Mouse (Mus musculus) G1E (cell line): ENCODE measurements around the gene Pkp3. TPM values are rescaled to one million over a fixed set of nuclear protein-coding genes. Genes with fewer than 3 reads are reported as not detected.

ENCODE experiments used
- ATAC-seq: 2 replicates; pipeline ENCODE4 v1.8.0; 2016; ENCODE audit warnings: mild to moderate bottlenecking; ENCODE audit not compliant: insufficient number of reproducible peaks, poor library complexity, low FRiP score, severe bottlenecking; ENCODE audit errors: extremely low read depth
- DNase-seq: peaks from one replicate; pipeline ENCODE4 v3.0.0; 2012; ENCODE audit warnings: low spot score
- H3K27me3 ChIP-seq: 2 replicates; pipeline ENCODE4 v1.6.1; 2012; ENCODE audit warnings: mild to moderate bottlenecking, low read length, inconsistent platforms; ENCODE audit not compliant: insufficient read depth
- H3K36me3 ChIP-seq: replicated peaks from 2 replicates; pipeline ENCODE3; 2012; ENCODE audit warnings: mild to moderate bottlenecking, inconsistent platforms
- H3K4me1 ChIP-seq: 2 replicates; pipeline ENCODE4 v1.6.1; 2012; ENCODE audit warnings: low read depth, low read length, inconsistent platforms, mixed read lengths; ENCODE audit not compliant: insufficient read depth
- H3K4me3 ChIP-seq: 2 replicates; pipeline ENCODE4 v1.5.1; 2012; ENCODE audit warnings: low read depth, mild to moderate bottlenecking, inconsistent platforms, low read length, moderate library complexity, mixed read lengths
- H3K9me3 ChIP-seq: replicated peaks from 2 replicates; pipeline ENCODE4 v1.6.1; 2012; ENCODE audit warnings: inconsistent platforms
- CTCF ChIP-seq: IDR thresholded peaks from 2 replicates; pipeline ENCODE4 v1.5.1; 2012; ENCODE audit warnings: low read depth, low read length, inconsistent platforms, mixed read lengths
- GATA1 ChIP-seq: IDR thresholded peaks from 2 replicates; pipeline ENCODE4 v1.6.1; 2012; ENCODE audit warnings: borderline replicate concordance, low read length, inconsistent platforms, mixed read lengths
- GATA2 ChIP-seq: IDR thresholded peaks from 2 replicates; pipeline ENCODE4 v1.6.1; 2012; ENCODE audit warnings: low read depth, low read length, inconsistent platforms, borderline replicate concordance
- POLR2AphosphoS5 ChIP-seq: IDR thresholded peaks from 2 replicates; pipeline ENCODE4 v1.6.1; 2012; ENCODE audit warnings: low read depth, low read length, inconsistent platforms; ENCODE audit not compliant: insufficient replicate concordance
- TAL1 ChIP-seq: conservative IDR thresholded peaks from 2 replicates; pipeline ENCODE4 v1.6.1; 2012; ENCODE audit warnings: low read depth, low read length, inconsistent platforms, mixed read lengths
- polyA plus RNA-seq: library from polyadenylated mRNA; stranded (reverse); fragments of >175 nt; gene quantifications from 2 replicates; pipeline ENCODE4 v1.2.3, GENCODE M21; 2012
- total RNA-seq, 2 experiments: library from RNA; stranded (forward) in 1 of 2; stranded (reverse) in 1 of 2; fragments of 200-1000 nt in 1 of 2; fragments of >200 nt in 1 of 2; fragmentation: Nextera tagmentation in 1 of 2; gene quantifications; 2 replicates each; pipeline ENCODE4 v1.2.3; 2014 to 2017

Pkp3 gene
- total and polyA plus RNA-seq, 3 experiments: not detected

DNA sequence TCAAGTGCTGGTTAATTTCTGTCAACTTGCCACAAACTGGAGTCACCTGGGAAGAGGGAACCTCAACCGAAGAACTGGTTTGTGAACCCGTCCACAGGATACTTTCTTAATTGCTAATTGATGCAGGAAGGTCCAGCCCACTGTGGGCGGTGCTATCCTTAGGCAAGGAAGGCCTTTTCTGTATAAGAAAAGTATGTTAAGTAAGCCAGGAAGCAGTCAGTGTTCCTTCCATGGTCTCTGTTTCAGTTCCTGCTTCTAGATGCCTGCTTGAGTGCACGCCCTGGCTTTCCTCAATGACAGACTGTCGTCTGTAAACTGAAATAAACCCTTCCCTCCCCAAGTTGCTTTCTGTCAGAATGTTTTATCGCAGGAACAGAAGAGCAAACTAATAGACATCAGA is 21.0 kb upstream of the Pkp3 start:
- TF ChIP-seq CTCF: no peak
- no peak for TF ChIP-seq GATA2
- no peak for TF ChIP-seq GATA1
- TF ChIP-seq TAL1: no peak
- TF ChIP-seq POLR2AphosphoS5: no peak
- H3K27me3 ChIP-seq: peaks cover 34% of the 10 kb centered on the region
- ATAC-seq: no peak
- DNase-seq: no peak
- no peaks in the 10 kb centered on the region for H3K4me1 ChIP-seq
- H3K9me3 ChIP-seq: no peaks in the 10 kb centered on the region
- H3K4me3 ChIP-seq: no peak overlapping the region
- H3K36me3 ChIP-seq: no peaks in the 10 kb centered on the region

DNA sequence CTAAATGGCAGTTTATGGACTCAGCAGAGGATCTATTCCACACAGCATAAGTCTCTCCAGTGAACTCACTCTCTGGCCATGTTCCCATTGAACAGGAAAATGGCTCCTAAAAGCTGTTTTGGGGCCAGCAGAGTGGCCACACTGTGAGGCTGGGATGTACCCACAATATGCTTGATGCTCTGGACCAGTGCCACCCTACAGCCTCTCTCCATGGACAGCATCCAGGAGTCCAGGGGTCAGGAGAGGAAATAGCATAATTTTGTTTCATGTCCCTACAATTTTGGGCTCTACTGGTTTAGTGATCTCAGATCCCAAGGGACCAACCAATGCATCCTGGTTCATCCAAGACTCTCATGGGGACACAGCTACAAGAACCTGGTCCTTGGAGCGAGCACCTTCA is 20.5 kb upstream of the Pkp3 start:
- no peak for ATAC-seq
- no peak for TF ChIP-seq GATA2
- TF ChIP-seq TAL1: no peak
- no peak for TF ChIP-seq GATA1
- no peak for TF ChIP-seq POLR2AphosphoS5
- TF ChIP-seq CTCF: no peak
- no peaks in the 10 kb centered on the region for H3K9me3 ChIP-seq
- no peaks in the 10 kb centered on the region for H3K4me1 ChIP-seq
- peaks cover 35% of the 10 kb centered on the region for H3K27me3 ChIP-seq
- no peaks in the 10 kb centered on the region for H3K36me3 ChIP-seq
- no peak overlapping the region for H3K4me3 ChIP-seq
- DNase-seq: no peak

DNA sequence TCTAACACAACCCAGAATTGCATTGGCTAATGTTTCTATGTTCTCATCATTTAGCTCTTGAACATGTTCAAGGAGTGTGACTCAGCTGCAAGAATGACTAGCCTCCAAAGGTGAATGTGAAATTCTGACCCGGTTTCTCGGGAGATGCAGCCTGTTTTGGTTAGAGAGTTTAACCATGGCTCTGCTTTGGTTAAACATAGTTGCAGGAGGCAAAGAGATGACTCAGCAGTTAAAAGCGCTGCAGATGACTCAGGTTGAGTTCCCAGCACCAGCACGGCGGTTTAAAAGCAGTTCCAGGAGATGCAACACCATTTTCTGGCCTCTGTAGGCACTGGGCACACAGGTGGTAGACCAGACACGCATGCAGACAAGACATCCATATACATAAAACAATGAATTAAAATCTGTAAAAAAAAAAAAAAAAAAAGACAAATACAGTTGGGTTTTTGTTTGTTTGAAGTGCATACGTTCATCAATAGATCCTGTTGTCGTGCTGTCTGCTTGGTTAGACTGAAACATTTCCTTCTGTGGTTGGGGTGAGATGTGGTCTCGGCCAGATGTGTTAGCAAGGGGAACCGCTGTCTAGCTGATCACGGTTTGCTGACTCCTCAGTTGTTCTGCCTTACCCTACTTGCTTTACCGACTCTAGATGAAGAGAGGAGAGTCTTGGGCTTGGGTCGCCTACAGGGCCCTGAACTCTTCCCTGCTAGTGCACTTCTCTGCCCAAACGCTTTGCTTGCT is 19.2 kb upstream of the Pkp3 start:
- Histone ChIP-seq H3K4me1 (no peaks in the 10 kb centered on the region), H3K9me3 (no peaks in the 10 kb centered on the region), H3K27me3 (peaks cover 41% of the 10 kb centered on the region), H3K36me3 (no peaks in the 10 kb centered on the region), H3K4me3 (no peak overlapping the region)
- TF ChIP-seq CTCF (no peak), POLR2AphosphoS5 (no peak), TAL1 (no peak), GATA2 (no peak), GATA1 (no peak)
- no peak for DNase-seq
- no peak for ATAC-seq

DNA sequence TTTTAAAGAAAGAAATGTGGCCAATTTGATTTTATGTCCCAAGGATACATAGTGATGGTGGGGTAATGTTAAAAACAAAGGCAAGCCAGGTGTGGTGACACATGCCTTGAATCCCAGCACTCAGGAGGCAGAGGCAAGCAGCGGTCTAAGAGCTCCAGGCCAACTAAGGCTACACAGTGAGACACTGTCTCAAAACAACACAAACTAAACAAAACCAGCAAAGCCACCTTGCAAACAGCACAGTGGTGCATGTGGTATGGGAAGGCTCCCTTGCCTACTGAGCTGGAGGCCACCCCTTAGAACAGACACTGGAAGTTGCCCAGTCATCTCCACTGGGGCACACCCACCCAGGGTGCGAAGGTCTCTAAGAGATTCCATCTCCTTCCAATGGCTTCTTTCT is 18.1 kb upstream of the Pkp3 start:
- Histone ChIP-seq H3K4me3 (no peak overlapping the region), H3K27me3 (peaks cover 46% of the 10 kb centered on the region), H3K4me1 (no peaks in the 10 kb centered on the region), H3K9me3 (no peaks in the 10 kb centered on the region), H3K36me3 (no peaks in the 10 kb centered on the region)
- ATAC-seq: no peak
- DNase-seq: no peak
- TF ChIP-seq GATA2 (no peak), CTCF (no peak), TAL1 (no peak)

DNA sequence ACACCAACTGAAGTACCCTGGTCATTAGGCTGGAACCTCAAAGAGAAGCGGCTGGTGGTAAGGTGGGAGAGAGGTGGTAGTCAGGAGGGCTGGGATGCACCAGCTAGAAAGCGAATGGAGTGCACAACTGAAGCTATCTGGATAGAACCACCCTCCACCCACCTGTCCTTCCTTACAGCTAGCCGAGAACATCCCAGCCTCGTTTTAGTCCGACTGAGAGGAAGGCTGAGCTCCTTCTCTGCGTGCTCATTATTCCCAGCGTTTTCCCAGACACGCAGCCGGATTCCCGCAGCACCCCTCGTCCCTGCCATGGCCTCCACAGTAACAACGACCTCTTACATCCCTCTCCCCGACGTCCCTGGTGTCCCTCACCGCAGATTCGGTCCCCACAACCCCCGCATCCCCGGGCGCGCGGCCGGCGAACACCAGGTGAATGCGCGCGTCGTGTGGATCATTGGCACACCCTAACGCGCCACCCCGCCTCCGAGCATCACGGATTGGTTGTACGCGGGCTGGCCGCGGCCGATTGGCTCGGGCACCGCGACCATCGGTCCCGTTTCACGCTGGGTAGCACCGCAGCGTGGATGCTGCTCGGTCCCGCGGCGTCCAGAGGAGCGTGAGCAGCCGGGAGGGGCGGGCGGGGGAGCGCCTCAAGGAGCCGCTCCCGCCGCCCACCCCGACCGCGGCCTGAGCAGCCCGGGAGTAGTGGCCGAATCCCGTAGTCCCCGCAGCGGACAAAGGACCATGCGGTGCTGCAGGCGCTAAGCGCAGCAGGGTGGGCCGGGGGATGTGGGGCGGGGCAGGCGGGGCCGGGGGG is 17.4 kb upstream of the Pkp3 start, which contains the start of gene B4galnt4:
Gene B4galnt4 (plus strand): TSS at position 679 of the 817 bp plus-strand sequence.
- Histone ChIP-seq H3K4me3 (no peak within 1 kb of the TSS), H3K4me1 (no peaks in the 10 kb centered on the region), H3K9me3 (no peaks in the 10 kb centered on the region), H3K36me3 (no peaks in the 10 kb centered on the region), H3K27me3 (peaks cover 45% of the 10 kb centered on the region)
- ATAC-seq (no peak), DNase-seq (no peak)
- TF ChIP-seq GATA2 (no peak), GATA1 (no peak)

DNA sequence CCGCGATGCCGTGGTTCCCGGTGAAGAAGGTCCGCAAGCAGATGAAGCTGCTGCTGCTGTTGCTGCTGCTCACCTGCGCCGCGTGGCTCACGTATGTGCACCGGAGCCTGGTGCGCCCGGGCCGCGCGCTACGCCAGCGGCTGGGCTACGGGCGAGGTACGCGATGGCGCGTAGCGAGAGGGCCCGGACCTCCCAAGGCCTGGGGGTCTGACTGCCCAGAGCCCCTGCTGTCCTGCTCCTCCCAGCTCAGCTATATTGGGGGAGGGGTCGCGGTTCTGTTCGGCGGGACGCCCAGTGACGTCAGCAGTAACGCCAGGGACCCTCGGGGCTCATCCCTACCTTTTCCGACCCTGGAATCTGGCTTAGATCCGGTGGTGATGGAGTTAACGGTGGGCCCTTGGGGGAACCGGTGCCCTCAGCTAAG is 16.7 kb upstream of the Pkp3 start:
- no peaks in the 10 kb centered on the region for H3K36me3 ChIP-seq
- TF ChIP-seq GATA1 (no peak), CTCF (no peak), GATA2 (no peak), POLR2AphosphoS5 (no peak), TAL1 (no peak)
- no peaks in the 10 kb centered on the region for H3K9me3 ChIP-seq
- no peaks in the 10 kb centered on the region for H3K4me1 ChIP-seq
- H3K27me3 ChIP-seq: peaks cover 43% of the 10 kb centered on the region
- H3K4me3 ChIP-seq: no peak overlapping the region
- no peak for DNase-seq
- no peak for ATAC-seq
